Mouse (Mus musculus): ENCODE measurements around the gene Gm47841.

Gm47841 gene

DNA sequence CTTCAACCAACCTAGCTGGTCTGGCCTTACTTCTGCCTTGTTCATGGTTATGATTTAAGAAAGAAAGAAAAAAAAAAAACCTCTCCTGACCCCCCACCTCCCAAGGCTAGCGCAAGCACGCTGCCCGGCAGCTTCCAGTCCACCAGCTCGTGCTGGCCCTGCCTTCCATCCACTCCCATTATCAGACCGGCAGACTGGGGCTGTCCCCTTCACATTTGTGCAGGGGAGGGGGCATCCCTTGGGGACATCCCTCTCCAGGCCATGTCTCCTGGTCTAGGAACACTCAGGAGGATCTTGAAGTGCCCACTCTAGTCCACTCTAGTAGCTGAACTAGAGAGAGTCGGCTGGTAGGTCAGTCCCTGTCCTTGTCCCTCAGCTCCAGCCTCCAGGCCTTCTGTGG is 2.7 kb downstream of the Gm47841 start:
- DNase-seq (ENCODE audit: low spot score in 2 of 2): no peak

DNA sequence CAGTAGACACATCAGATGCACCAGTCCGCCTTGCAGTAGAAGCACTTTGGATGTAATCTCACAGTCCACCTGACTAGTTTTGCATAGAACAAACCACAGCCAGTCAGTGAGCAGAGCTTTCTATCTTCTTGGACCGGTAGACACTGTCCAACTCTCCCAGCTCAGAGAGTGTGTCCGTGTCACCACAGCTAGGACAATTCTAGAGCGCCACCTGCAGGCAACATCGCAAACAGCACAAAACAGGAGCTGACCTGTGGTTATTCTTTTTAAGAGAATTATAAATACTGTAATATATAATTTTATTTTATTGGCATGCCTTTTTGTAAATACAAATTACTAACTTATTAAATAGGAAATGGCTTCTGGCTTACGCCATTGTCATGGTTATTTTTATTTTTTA is 4.6 kb downstream of the Gm47841 start:
- DNase-seq (ENCODE audit: low spot score in 2 of 2): peak in 1 of 2 experiments; percentile 50

DNA sequence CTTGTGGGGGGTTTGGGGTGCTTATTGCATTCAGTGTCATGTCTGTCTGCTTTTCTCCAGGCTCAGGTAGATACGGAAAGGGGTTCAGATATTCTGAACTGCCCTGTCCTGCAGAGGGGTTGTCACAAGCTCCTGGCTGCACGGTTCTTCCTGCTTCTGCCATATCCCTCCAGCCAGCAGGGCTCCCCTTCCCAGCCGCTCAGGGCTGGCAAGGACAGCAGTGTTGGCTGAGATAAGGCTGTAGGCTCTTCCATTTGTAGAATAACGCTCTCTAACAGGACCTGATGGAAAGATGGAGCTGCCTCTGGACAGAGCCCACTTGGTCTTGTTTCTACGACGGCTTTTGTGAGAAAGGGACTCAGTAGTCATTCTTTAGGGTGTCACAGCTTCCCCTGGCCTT is 5.2 kb downstream of the Gm47841 start:
- DNase-seq (ENCODE audit: low spot score in 2 of 2): no peak

DNA sequence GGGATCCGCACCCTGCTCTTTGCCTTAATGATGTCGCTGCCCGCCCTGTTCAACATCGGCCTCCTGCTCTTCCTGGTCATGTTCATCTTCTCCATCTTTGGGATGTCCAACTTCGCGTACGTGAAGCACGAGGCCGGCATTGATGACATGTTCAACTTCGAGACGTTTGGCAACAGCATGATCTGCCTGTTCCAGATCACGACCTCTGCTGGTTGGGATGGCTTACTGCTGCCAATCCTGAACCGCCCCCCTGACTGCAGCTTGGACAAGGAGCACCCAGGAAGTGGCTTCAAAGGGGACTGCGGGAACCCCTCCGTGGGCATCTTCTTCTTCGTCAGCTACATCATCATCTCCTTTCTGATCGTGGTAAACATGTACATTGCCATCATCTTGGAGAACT is 7.5 kb downstream of the Gm47841 start:
- no peak for DNase-seq (ENCODE audit: low spot score in 2 of 2)

DNA sequence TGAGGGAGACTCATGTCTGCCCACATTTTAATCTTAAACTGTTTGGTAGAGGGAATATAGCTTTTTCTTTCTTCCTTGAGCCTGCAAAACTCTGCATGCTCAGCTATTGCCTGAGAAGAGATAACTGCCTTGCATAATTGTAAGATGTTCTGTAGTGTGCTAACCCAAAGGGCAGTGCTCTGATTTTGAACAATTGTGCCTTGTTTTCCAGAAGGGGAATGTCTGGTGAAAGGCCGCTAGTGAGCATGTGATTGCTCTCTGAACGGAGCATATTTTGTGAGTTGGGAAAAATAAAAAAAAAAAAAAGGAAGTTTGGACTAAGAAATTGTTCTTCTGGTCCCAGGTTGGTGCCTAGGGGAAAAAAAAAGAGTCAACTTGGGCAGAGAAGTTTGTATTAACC is 18.2 kb downstream of the Gm47841 start:
- DNase-seq (ENCODE audit: low spot score in 2 of 2): no peak

DNA sequence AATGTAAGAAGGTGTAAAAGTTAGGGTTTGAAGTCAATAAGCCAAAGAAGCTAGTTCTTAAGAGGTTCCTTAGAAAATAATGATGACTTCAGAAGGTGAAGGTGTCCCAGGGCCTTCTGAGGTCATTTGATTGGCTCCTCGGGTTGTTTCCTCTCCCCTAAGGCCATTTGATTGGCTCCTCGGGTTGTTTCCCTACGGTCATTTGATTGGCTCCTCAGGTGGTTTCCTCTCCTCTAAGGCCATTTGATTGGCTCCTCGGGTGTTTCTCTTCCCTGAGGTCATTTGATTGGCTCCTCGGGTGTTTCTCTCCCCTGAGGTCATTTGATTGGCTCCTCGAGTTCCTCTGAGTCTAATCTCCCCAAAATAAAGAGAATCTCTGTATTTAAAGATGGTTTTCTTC is 35.8 kb downstream of the Gm47841 start:
- DNase-seq (ENCODE audit: low spot score in 2 of 2): no peak

DNA sequence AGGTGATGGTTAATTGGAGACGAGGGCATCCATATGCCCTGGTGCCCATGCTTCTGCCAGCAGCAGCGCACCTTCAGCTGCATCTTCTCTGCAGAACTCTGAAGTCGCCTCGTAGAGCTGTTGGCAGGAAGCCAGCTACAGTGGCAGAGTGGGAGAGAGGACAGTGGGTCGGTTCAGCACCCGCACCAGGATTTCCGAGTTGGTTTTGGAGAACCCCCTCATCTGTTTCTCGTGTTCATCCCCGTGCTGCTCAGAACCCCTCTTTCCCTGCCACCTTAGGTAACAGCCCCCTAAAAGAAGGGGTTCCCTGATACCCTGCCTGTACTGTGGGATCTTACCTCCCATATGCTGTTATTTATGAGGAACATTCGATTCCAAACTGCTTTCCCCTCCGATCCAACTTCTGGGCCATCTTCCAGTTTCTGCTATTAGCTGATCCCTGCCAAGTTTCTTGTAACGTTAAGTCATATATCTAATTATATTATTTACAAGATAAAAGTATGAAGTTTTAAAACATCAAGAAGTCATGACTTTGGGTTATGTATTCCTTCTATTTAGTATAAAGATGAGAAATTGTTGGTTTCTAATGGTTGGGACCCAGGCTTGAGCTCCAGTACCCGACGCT is 38.7 kb downstream of the Gm47841 start:
- no peak for DNase-seq (ENCODE audit: low spot score in 2 of 2)

DNA sequence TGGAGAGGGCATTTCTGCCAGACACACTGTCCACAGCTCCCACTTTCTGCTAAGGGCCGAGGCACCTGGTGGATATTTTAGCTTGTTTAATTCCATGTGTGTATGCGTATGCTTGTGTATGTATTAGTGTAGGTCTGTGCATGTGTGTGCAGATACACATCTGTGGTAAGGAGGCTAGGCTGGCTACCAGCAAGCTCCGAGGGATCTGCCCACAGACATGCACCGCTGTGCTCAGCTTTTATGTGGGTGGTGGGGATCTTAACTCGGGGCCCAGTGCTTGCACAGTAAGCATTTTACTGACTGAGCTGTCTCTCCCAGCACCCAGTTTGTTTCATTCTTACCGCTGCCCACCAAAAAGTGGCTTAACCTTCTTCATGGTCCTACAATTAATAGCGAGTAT is 40.0 kb downstream of the Gm47841 start:
- DNase-seq (ENCODE audit: low spot score in 2 of 2): no peak

DNA sequence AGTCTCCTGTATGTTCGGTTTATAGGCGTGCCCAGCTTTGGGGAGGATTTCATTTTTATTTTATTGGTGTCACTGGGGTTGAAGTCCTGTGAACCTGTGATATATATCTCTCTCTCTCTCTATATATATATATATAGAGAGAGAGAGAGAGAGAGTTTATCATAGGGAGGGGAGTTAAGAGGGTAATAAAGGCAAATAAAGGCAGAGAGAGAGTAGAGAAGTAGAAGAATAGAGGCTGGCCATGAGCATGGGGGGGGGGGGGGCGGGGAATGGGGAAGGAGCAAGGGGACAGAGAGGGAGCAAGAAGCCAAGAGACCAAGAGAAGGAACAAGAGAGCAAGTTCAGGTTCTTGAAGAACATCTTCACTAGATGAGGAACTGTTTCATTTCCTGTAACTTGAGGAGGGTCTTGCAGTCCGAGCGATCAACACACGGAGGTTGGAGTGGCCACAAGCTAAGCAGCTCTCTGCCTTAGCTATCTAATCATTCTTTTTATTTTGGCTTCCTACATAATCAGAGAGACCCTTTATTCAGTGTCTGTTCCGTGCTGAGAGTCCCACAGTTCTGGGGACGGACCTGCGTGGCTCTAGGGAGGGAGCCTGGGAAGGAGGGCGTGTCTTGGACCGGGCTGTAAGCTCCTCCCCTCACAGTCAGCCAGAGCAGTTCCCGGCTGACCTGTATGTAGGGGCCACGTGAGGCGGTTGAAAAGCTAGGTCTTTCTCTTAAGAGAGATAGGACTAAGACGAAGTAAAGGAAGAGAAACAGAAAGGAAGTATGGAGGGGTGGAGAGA is 40.8 kb downstream of the Gm47841 start:
- peak; percentile 36 to 58 for DNase-seq (ENCODE audit: low spot score in 2 of 2)

DNA sequence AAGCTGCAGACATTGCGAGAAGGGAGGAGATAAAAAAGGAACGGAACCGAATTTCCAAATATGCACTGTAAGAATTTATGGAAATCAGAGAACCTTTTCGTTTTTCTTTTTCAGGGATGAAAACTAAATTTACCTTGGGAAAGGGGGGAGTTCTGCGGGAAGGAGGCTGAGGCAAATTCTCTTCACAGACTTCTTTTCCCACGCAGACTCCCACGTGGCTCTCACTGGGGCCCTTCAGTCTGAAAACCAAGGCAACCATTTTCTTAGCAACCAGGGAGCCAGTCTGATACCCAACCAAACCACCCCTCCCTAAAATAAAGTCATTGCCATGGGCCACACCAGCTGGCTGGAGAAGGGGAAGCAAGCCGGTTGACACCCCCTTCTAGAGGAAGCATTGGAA is 41.5 kb downstream of the Gm47841 start:
- DNase-seq (ENCODE audit: low spot score in 2 of 2): no peak

DNA sequence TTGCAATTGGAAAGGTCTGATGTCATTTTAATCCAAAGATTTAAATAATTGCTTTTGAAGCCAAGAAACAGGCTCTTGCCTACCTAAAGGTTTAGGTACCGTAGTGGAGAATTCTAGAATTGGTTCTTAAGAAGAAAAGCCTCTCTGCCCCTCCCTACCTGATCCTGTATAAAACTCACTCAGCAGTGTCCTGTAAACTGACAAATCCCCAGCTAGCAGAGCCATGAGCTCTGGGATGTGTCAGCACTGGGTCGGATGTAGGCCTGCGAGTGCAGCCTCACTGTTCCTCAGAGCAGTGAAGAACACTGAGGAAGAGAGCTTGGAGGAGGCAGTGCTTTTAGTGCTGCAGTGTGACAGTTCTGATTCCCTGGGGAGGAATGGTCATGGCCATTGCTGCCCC is 42.7 kb downstream of the Gm47841 start:
- no peak for DNase-seq (ENCODE audit: low spot score in 2 of 2)

DNA sequence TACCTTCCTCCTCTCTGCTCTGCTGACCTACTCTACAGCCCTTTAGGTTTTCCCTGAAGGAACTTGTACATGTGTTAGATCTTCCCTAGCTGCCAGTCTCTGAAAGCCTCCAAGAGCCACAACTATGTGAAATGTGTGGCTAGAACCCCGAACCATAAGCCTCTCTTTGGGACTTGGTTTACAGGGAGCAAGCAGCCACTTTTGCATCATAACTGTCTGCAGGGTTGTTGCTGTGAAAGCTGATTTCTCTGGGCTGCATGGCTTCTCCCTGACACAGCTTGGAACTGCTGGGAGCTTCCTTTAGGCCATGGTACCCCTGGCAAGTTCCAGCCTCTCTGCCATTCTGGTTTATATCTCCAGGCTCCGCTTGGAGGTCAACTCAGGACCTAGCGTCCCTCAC is 44.7 kb downstream of the Gm47841 start:
- no peak for DNase-seq (ENCODE audit: low spot score in 2 of 2)

DNA sequence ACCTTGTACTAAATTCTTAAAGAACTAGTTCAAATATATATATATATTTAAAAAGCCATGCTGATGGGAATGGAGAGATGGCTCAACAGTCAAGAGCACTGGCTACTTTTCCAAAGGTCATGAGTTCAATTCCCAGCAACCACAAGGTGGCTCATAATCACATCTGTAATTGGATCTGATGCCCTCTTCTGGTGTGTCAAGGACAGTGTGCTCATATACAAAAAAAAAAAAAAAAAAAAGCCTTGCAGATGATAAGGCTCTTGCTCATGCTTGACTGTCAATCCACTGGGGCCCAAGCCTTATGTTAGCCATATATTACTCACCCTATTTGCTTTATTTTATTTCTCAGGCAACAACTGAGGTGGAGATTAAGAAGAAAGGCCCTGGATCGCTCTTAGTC is 45.5 kb downstream of the Gm47841 start:
- DNase-seq (ENCODE audit: low spot score in 2 of 2): no peak

DNA sequence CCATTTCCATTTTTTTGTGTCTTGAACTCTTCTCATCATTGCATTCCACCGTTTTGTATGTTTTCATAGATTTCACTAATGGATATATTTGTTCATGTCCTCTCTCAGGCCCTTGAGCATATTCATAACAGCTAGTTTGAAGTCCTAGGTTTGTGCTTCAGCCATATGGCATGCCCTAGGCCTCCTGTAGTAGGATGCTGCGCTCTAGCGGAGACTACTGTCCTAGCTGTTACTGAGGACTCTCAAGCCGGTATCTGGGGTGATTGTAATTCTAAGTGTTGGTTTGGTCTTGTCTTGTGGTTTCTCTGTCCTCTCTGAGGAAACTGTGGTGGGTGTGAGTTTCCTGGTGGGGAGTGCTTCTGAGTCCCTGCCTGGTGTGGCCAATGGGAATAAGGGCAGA is 50.1 kb downstream of the Gm47841 start:
- DNase-seq (ENCODE audit: low spot score in 2 of 2): no peak

Measured in heart, adult 9 months (tissue).